Mouse (Mus musculus) testis, adult 2 months (tissue): Measurements from ENCODE around the gene Gimap5.

Experiments
- CTCF ChIP-seq: fragments of 200-500 bp; IDR thresholded peaks from 2 replicates; pipeline ENCODE4 v1.5.1; 2012; ENCODE audit warnings: low read depth, mild to moderate bottlenecking, inconsistent platforms, low read length, moderate library complexity; ENCODE audit not compliant: control insufficient read depth, insufficient read depth, insufficient replicate concordance
- POLR2A ChIP-seq: fragments of 200-500 bp; IDR thresholded peaks from 2 replicates; pipeline ENCODE4 v1.6.1; 2012; ENCODE audit warnings: low read depth, mild to moderate bottlenecking, inconsistent platforms, low read length, moderate library complexity; ENCODE audit not compliant: control insufficient read depth

- TF ChIP-seq CTCF (no peak), POLR2A (no peak)
These were observed 4.2 kb upstream of the Gimap5 start for GRCm38 (mm10) chr6:48741711-48742206.
